Mouse (Mus musculus) kidney, adult 2 months (tissue): ENCODE measurements around the gene Golt1b.

Source experiments
- CTCF ChIP-seq: fragments of 200-500 bp; conservative IDR thresholded peaks from 2 replicates; pipeline ENCODE4 v1.5.1; 2011; ENCODE audit warnings: low read depth, mild to moderate bottlenecking, control low read depth, low read length, moderate library complexity, mixed read lengths; ENCODE audit not compliant: insufficient read depth, insufficient read length
- POLR2A ChIP-seq: fragments of 200-500 bp; IDR thresholded peaks from one replicate; pipeline ENCODE4 v1.6.1; 2011; ENCODE audit warnings: low read depth, low read length, control low read depth

DNA sequence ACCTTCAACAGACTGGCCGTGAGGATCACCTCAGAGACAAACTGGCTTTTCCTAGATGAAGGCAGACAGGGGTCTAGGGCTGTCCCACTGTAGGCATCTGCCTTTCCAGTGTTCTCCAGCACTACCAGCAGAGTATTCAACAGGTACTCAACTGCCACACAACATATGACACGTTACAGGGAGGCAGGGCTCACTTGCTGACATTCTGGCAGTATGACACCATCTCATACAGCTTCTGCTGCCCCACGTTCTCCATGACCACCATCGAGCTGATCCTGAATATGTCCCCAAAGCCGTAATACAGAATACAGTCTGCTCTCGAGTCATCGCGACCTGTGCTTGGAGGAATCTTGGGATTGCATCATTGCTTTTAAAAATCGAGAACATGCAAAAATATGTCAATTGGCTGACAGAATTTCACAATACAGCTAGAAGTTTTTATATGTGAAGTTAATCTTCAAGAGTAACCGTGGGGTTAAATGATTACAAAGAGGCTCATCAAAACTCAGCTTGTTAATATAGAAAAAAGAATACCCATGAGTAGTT lies 20.5 kb upstream of the Golt1b start:
- no peak for TF ChIP-seq CTCF
- TF ChIP-seq POLR2A, result no peak
